In the genomic region with DNA sequence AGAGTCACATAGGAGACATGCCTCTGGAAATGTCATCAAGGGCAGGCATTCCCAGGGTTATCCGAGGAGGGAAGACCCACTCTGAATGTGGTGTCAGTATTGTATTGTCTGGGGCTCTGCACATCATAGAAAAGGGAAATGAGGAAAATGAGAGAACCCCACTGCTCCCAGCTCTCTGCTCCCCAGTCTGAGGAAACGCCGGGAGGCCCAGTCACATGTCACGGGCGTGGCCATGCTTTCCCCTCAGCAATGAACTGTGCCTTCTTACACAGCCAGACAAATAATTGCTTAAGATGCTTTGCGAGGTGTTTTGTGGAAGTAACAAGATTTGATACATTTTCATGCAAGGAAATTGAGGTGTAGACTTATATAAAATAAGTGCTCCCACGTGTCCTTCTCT, we compare ENCODE assay signal across 27 mouse cellular contexts.
"Had no signal": no experiment of that assay in that cellular context is flagged by ENCODE, and none has a peak within 500 bp of the region (broad histone marks: within the 10 kb centered on the region; RNA-seq: fewer than 3 reads in every experiment).

No protein-coding gene starts in this region.

- H3K9me3 ChIP-seq: embryonic facial prominence, embryonic 13.5 days; embryonic facial prominence, embryonic 15.5 days; forebrain, embryonic 12.5 days; forebrain, embryonic 13.5 days; forebrain, embryonic 15.5 days had no signal

- H3K27ac ChIP-seq: embryonic facial prominence, embryonic 10.5 days; embryonic facial prominence, embryonic 12.5 days; embryonic facial prominence, embryonic 13.5 days; embryonic facial prominence, embryonic 15.5 days; forebrain, embryonic 10.5 days; forebrain, embryonic 12.5 days; forebrain, embryonic 13.5 days; forebrain, embryonic 15.5 days; gastrocnemius, adult 2 months had no signal

- H3K4me2 ChIP-seq: embryonic facial prominence, embryonic 12.5 days; embryonic facial prominence, embryonic 15.5 days; forebrain, embryonic 12.5 days; forebrain, embryonic 13.5 days; forebrain, embryonic 15.5 days had no signal

- DNase-seq: cerebellum, adult 2 months; cerebellum, adult 8-10 months; cerebellum, adult 9-10 months; cerebellum, adult 9-11 months; cerebellum, postnatal 10 days; cerebellum, postnatal 14 days; cerebellum, postnatal 25 days; cerebellum, postnatal 36 days; embryo, embryonic 11 days; forebrain, postnatal 0 days; gastrocnemius, adult 2 months; gastrocnemius, postnatal 10 days; gastrocnemius, postnatal 14 days; gastrocnemius, postnatal 25 days; gastrocnemius, postnatal 36 days; heart, adult 2 months had no signal

- H3K9ac ChIP-seq: embryonic facial prominence, embryonic 12.5 days; embryonic facial prominence, embryonic 13.5 days; embryonic facial prominence, embryonic 15.5 days; forebrain, embryonic 12.5 days; forebrain, embryonic 13.5 days; forebrain, embryonic 15.5 days; forebrain, postnatal 0 days had no signal

- H3K36me3 ChIP-seq: embryonic facial prominence, embryonic 10.5 days; embryonic facial prominence, embryonic 12.5 days; embryonic facial prominence, embryonic 13.5 days; embryonic facial prominence, embryonic 15.5 days; forebrain, embryonic 10.5 days; forebrain, embryonic 12.5 days; forebrain, embryonic 15.5 days had no signal

- H3K27me3 ChIP-seq: embryonic facial prominence, embryonic 12.5 days; embryonic facial prominence, embryonic 13.5 days; embryonic facial prominence, embryonic 15.5 days; forebrain, embryonic 12.5 days; forebrain, embryonic 13.5 days; forebrain, embryonic 15.5 days had no signal

- ATAC-seq: forebrain, embryonic 13.5 days; forebrain, embryonic 14.5 days; forebrain, embryonic 15.5 days; forebrain, embryonic 16.5 days; forebrain, postnatal 0 days had no signal

- H3K4me1 ChIP-seq: embryonic facial prominence, embryonic 10.5 days; embryonic facial prominence, embryonic 12.5 days; embryonic facial prominence, embryonic 13.5 days; embryonic facial prominence, embryonic 15.5 days; forebrain, embryonic 10.5 days; forebrain, embryonic 12.5 days; forebrain, embryonic 13.5 days; forebrain, embryonic 15.5 days had no signal

- H3K4me3 ChIP-seq: embryonic facial prominence, embryonic 10.5 days; embryonic facial prominence, embryonic 12.5 days; embryonic facial prominence, embryonic 13.5 days; embryonic facial prominence, embryonic 15.5 days; erythroblast, embryonic 14.5 days; forebrain, embryonic 10.5 days; forebrain, embryonic 12.5 days; forebrain, embryonic 13.5 days; forebrain, embryonic 15.5 days; gastrocnemius, adult 2 months; heart, adult 2 months had no signal
